Mouse (Mus musculus): Measurements from ENCODE around the gene Evc.

Evc gene

DNA sequence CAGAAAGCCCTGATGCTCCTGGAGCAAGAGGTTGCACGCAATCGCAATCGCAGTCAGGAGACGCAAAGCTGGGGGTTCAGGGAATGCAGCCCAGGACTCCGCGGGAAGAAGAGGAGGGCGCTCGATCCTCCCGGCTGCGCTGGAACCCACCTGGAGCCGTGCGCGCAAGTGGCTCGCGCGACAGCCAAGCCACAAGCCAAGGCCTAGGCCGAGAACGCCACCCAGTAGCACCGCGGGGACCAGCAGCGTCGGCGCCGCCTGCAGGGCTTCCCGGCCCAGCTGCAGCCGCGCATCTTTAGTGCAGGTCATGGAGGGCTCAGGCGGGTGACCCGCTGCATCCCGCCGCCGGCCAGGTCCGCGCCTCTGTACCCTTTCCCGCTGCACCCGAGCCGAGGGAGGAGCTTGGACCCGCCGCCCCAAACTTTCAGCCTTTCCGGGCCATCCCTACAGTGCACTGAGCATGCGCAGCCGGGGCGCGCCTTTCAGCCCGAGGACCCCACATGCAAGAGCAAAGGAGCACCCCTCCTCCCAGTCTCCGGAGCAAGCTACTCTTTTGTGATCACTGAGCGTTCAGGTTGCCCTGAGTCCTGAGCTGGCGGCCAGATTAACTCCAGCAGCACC is at the start of gene Evc:
Gene Evc (minus strand): TSS at position 410 of the 621 bp plus-strand sequence.
- DNase-seq: peak; percentile 90

GRCm38 (mm10) chr5:37383570-37383969 is 46.9 kb upstream of the Evc start:
- no peak for DNase-seq

GRCm38 (mm10) chr5:37380641-37381040 is 43.9 kb upstream of the Evc start:
- DNase-seq: no peak

DNA sequence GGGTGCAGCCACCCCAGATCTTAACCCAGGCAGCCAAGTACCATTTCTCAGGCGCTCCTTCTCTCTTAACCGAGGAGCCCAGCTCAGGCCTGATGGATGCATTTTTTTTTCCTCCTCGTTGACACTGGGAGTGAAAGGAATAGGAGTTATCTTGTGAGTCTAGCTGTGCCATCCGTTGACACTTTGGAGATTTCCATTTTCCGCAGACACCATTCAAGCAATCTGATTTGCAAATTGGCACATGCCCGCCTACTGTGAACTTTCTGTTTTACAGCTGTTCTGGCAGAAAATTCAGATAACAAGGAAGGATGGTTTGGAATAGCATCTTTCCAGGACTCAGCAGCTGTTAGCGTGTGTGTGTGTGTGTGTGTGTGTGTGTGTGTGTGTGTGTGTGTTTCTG is 40.7 kb upstream of the Evc start:
- DNase-seq: no peak

GRCm38 (mm10) chr5:37368796-37369195 is 32.1 kb upstream of the Evc start:
- no peak for DNase-seq

- no peak for DNase-seq
Measured at GRCm38 (mm10) chr5:37365751-37366150, 29.1 kb upstream of the Evc start.

DNA sequence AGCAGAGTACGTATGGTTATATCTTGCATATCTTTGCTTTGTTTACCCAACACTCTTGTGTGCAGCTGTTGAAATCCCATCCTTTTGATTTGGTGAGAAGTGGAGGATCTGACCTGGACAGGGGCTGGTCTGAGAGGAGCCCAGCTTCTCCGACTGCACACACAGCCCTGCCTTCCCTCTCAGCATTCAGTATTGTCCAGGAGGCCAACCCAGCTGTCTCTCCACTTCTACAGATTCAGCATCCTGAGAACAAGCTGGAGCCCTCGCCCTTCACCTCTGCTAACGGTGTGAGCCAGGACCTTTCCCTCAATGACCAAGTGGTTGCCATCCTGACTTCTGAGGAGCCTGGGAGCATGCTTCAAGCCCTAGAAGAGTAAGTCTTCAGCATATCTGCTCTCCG is 26.6 kb upstream of the Evc start:
- DNase-seq: no peak

GRCm38 (mm10) chr5:37362618-37363017 is 25.9 kb upstream of the Evc start:
- DNase-seq: no peak

GRCm38 (mm10) chr5:37356027-37356426 is 19.3 kb upstream of the Evc start:
- no peak for DNase-seq

DNA sequence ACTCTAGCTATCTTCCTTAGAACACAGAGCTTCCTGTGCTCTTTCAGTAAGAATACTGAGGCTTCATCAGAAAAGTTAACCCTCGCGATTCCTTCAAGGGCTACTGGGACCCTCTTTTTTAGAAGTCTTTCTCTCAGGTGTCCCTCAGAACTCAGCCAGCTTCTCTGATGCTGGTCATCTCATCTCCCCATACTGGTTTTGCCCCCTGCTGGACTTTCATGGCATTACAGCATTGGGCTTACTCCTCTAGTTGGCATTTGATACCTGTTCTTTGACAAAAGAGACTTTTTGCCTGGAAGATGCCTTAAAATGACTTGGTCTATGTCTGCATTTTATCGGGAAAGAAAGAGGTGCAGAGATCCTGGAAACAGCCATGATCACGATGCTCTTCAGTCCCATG is 17.7 kb upstream of the Evc start:
- DNase-seq: peak; percentile 64

DNA sequence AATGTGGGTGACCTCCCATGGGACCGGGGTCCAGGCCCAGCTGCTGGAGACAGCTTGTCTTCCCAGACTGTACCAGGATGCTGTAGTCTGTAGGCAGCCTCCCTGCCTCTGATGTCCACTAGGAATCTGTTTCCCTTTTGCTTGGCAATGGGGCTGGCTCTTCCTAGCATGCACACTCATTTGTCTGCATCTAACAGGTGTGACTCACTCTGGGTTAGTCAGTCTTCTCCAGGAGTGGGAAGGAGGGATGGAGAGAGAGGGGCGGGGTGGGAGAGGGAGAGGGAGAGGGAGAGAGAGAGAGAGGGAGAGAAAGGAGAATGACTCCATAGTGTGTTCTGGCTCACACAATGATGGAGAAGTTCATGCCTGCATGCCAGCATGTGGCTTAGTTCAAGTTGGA is 15.1 kb upstream of the Evc start:
- DNase-seq: no peak

GRCm38 (mm10) chr5:37343962-37344361 is 7.3 kb upstream of the Evc start:
- no peak for DNase-seq

GRCm38 (mm10) chr5:37338288-37338687 is 1.6 kb upstream of the Evc start, which contains the start of gene Evc2:
Gene Evc2 (plus strand): TSS chr5:37338499.
- DNase-seq: peak; percentile 91

GRCm38 (mm10) chr5:37337696-37338095 is 1.0 kb upstream of the Evc start:
- no peak for DNase-seq

- no peak for DNase-seq
Measured at GRCm38 (mm10) chr5:37335061-37335460, 1.6 kb downstream of the Evc start.

DNA sequence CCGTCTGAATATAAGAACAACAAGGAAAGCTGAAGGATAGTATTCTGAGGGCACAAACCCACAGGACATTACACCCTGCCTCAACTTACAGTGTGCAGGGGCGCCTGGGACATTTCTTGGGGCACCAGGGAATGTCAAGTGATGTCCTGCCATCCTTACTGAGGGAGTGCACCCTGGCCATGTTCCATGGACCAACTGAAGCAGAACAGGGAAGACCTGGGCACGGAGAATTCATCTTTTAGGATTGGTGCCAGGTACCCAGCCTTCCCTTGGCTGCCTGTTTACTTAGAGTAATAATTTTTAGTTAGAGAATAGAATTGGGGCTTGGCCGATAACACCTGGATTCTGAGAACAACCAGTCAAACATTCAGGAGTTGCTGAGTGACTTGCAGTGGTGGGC is 4.6 kb downstream of the Evc start:
- DNase-seq: no peak

DNA sequence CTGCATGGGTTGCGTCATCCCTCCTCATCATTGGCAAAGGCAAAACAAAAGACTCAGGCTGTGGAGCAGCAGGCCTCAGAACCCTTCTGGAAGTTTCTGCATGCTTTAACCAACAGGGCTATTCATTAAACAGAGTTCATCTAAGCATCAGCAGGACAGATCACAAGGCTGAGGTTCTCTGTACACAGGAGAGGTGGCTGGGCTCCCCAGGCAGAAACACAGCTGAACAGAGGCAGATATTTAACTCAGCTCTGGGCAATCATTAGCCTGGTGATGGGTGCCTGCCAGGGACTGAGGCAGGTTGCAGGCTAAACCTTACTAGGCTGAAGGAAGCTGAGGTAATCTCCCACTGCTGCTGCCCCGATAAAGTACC is 5.6 kb downstream of the Evc start:
- DNase-seq: no peak

GRCm38 (mm10) chr5:37330449-37331132 is 6.1 kb downstream of the Evc start:
- DNase-seq: no peak

- no peak for DNase-seq
Measured at GRCm38 (mm10) chr5:37326675-37327074, 10.0 kb downstream of the Evc start.

DNA sequence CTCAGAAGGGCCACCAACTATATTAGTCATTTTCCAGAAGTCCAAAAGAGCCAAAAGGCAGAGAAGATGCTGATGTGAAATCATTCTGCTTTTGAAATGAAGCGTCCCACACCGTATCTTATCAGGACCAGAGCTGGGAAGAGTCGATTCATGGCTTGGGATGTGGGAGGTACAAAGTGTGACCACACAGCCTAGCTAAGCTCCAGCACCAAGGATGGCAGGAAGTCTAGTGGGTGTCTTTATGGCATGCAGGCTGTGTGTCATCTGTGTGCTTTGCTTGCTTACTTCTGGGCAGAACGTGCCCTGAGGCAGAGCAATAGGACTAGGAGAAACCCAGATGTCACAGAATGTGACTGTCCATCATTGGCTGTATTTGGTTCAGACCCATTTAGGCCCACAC is 15.9 kb downstream of the Evc start:
- no peak for DNase-seq

- DNase-seq: no peak
Measured at GRCm38 (mm10) chr5:37320174-37320573, 16.5 kb downstream of the Evc start.

- DNase-seq: no peak
Measured at GRCm38 (mm10) chr5:37318715-37319114, 18.0 kb downstream of the Evc start.

DNA sequence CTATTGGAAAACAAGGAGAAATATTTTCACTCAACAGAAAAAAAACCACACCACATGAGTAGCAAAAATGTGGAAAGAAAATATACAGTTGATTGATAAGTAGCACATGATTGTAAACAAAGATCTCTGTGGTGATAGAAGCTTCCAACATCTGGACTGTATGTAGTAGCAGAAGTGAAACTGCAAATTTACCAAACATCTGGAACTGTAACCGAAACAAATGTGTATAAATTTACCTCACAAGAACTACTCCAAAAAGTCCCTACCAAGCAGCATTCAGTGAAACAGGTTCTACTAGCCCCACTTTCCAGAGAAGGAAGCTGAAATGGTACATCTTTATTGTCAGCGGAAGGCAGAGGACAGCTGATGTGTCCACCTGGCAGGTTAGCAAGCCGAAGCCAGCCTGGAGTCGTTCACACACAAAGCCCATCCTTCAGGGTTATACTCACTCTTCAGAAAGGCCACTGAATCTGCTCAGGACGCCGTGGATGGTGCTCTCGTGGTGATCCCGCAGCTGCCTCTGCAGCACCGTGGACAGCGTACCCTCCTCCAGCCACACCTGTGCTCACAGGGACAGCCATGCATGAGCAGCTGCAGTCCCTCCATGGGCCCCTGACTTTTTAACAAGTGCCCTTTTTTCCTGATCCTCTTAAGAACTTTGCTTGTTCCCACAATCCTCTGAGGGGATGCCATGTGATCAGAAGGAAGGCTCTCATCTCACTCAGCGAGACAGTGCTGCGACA is 23.5 kb downstream of the Evc start:
- DNase-seq: no peak

GRCm38 (mm10) chr5:37310026-37310425 is 26.7 kb downstream of the Evc start:
- DNase-seq: no peak

Measured in embryo, embryonic 11 days (tissue).